Mouse (Mus musculus) embryonic fibroblast, embryonic 13.5 days (primary cell): Measurements from ENCODE around the gene Aldh3b1.

Source experiments
- CTCF ChIP-seq: IDR thresholded peaks from 2 replicates; pipeline ENCODE4 v1.5.1; 2011; ENCODE audit warnings: mild to moderate bottlenecking, control low read depth, low read length, moderate library complexity, borderline replicate concordance; ENCODE audit not compliant: insufficient read depth
- POLR2A ChIP-seq: IDR thresholded peaks from 2 replicates; pipeline ENCODE4 v1.6.1; 2011; ENCODE audit warnings: low read depth, mild to moderate bottlenecking, control low read depth, low read length, moderate library complexity

DNA sequence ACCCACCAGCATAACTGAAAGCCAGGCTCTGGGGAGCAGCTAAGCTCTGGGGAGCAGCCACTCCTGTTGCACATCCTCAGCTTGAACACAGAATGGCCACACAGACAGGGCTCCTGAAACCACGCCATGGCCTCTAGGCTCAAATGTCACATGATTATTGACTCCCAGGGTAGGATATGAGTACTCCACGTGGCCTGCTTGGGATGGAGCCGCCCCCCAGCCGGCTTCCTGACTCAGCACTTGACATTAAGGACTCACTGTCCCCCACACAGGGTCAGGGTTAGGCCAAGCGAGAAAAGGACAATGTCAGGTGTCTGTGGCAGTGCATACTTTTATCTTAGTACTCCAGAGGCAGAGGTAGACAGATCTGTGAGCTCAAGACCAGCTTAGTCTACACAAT lies 19.4 kb downstream of the Aldh3b1 start:
- no peak for TF ChIP-seq CTCF
- TF ChIP-seq POLR2A = no peak
